Mouse (Mus musculus): ENCODE measurements at regions not wholly inside any gene's neighbourhood (a gene's known extent, or its start where the extent isn't known, plus 50 kb on each side); places are given as distances from the start of the nearest gene placed in this dataset.
A peak's percentile ranks its signal among the peaks of the same experiment; 100 is the strongest.

DNA sequence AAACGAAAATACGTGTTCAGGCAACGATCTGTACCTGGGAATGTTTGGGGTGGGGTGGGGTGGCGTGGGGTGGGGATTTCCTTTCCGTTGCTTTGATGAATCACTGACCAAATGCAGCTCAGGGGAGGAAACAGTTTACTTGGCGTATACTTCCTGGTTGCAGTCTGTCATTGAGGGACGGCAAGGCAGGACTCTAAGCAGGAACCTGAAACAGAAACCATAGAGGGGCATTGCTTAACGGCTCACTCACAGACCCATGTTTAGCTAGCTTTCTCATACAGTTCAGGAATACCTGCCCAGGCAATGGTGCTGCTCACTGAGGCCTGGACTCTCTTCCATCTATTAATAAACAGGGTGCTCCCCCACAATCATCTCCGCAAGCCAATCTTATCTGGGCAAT, 55.1 kb upstream of the Smox start:
- H3K4me3 ChIP-seq (replicated peaks; ENCODE audit: insufficient read depth, low read depth, low read length) = no peak overlapping the region
- no peak for DNase-seq
- H3K27ac ChIP-seq (ENCODE audit: insufficient read depth, low read length) = no peak overlapping the region
- TF ChIP-seq CTCF (IDR thresholded peaks at IDR 0.05; ENCODE audit: borderline replicate concordance, insufficient read depth, low read depth, low read length) = no peak
- no peak for TF ChIP-seq POLR2A (IDR thresholded peaks at IDR 0.05; ENCODE audit: borderline replicate concordance, insufficient read depth, low read length)
- WGBS = 77% methylated on average over 9 of the region's 9 CpGs
- no peaks in the 10 kb centered on the region for H3K4me1 ChIP-seq (ENCODE audit: control insufficient read depth, insufficient read depth, low read length)
- H3K27me3 ChIP-seq (ENCODE audit: control insufficient read depth, insufficient read depth, low read length) = no peaks in the 10 kb centered on the region

- Histone ChIP-seq H3K27ac (ENCODE audit: insufficient read depth, low read length) (no peak overlapping the region), H3K4me3 (replicated peaks; ENCODE audit: insufficient read depth, low read depth, low read length) (no peak overlapping the region), H3K4me1 (ENCODE audit: control insufficient read depth, insufficient read depth, low read length) (no peaks in the 10 kb centered on the region), H3K27me3 (ENCODE audit: control insufficient read depth, insufficient read depth, low read length) (no peaks in the 10 kb centered on the region)
- TF ChIP-seq POLR2A (IDR thresholded peaks at IDR 0.05; ENCODE audit: borderline replicate concordance, insufficient read depth, low read length) (no peak), CTCF (IDR thresholded peaks at IDR 0.05; ENCODE audit: borderline replicate concordance, insufficient read depth, low read depth, low read length) (no peak)
- DNase-seq = no peak
- WGBS = 73% methylated on average over 4 of the region's 4 CpGs
Observed at GRCm38 (mm10) chr2:131430474-131430873, 60.8 kb upstream of the Smox start.

DNA sequence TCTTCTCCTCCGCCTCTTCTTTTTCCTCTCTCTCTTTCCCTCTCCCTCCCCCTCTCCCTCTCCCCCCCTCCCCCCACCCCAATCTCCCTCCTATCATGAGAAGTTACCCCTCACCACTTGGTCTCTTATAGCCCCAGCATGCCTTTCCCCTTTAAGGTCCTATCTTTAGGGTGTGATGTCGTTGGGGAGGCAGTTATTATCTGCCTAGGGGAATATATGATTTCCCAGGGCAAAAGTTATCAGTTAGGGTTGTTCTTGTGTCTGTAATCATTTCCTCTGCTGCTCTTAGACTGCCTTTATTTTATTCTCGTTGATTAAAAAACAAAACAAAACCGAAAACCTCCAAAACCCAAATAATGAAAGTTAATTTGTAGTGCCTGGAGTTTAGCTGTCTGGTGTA, 63.2 kb upstream of the Smox start:
- no peak for DNase-seq
- no peaks in the 10 kb centered on the region for H3K4me1 ChIP-seq (ENCODE audit: control insufficient read depth, insufficient read depth, low read length)
- no peaks in the 10 kb centered on the region for H3K27me3 ChIP-seq (ENCODE audit: control insufficient read depth, insufficient read depth, low read length)
- TF ChIP-seq CTCF (IDR thresholded peaks at IDR 0.05; ENCODE audit: borderline replicate concordance, insufficient read depth, low read depth, low read length) (no peak), POLR2A (IDR thresholded peaks at IDR 0.05; ENCODE audit: borderline replicate concordance, insufficient read depth, low read length) (no peak)
- 76% methylated on average over 4 of the region's 4 CpGs for WGBS
- no peak overlapping the region for H3K4me3 ChIP-seq (replicated peaks; ENCODE audit: insufficient read depth, low read depth, low read length)
- no peak overlapping the region for H3K27ac ChIP-seq (ENCODE audit: insufficient read depth, low read length)

DNA sequence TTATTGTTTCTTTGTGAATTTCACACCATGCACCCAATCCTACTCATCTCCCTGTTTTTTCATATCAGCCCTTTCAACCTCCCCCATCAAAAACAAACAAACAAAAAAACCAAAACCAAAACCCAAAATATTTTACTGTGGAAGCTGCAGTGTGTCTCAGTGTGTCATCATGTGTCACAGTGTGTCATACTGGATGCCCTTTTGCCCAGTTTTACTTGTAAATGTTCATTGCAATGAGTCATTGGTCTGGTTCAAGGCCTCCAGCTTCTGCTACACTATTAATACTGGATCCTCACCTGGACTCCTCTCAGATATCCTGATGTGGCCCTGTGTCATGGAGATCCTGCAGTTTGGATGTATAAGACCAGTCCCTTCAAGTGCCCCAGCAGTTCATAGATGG, 64.4 kb upstream of the Smox start:
- no peaks in the 10 kb centered on the region for H3K4me1 ChIP-seq (ENCODE audit: control insufficient read depth, insufficient read depth, low read length)
- no peak for TF ChIP-seq CTCF (IDR thresholded peaks at IDR 0.05; ENCODE audit: borderline replicate concordance, insufficient read depth, low read depth, low read length)
- TF ChIP-seq POLR2A (IDR thresholded peaks at IDR 0.05; ENCODE audit: borderline replicate concordance, insufficient read depth, low read length) = no peak
- H3K4me3 ChIP-seq (replicated peaks; ENCODE audit: insufficient read depth, low read depth, low read length) = no peak overlapping the region
- H3K27me3 ChIP-seq (ENCODE audit: control insufficient read depth, insufficient read depth, low read length) = no peaks in the 10 kb centered on the region
- no peak overlapping the region for H3K27ac ChIP-seq (ENCODE audit: insufficient read depth, low read length)
- no peak for DNase-seq

DNA sequence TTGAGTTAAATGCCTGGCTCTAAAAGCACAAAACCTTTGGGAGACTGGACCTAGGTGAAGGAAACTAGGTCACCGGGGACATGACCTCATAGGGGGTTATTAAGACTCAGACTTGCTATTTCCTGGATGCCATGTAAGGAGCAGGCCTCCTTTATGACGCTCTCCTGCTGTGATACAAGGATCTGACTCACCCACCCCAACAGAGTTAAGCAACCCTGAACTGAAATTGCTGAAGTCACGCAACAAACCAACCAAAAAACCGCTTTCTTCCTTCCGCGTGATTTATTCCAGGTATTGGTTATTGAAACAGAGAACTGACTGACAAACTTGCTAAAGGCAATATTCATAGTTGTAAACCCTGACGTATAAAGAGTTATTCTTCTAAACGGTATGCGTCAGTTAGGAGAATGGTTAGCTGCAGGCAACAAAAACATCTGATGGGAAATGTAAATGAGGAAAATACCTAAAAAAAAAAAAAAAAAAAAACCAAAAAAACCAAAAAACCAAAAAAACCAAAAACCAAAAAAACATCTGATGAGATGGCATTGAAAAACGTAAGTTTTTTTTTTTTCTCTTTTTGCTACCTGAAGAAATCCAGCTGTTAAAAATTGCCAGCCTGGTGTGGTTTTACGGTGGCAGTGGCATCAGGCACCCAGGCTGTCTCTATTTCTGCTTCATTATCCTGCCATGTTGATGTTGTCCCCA, 67.5 kb upstream of the Smox start:
- 81% methylated on average over 11 of the region's 11 CpGs for WGBS
- no peak overlapping the region for H3K4me3 ChIP-seq (replicated peaks; ENCODE audit: insufficient read depth, low read depth, low read length)
- TF ChIP-seq POLR2A (IDR thresholded peaks at IDR 0.05; ENCODE audit: borderline replicate concordance, insufficient read depth, low read length) (no peak), CTCF (IDR thresholded peaks at IDR 0.05; ENCODE audit: borderline replicate concordance, insufficient read depth, low read depth, low read length) (no peak)
- no peaks in the 10 kb centered on the region for H3K4me1 ChIP-seq (ENCODE audit: control insufficient read depth, insufficient read depth, low read length)
- H3K27ac ChIP-seq (ENCODE audit: insufficient read depth, low read length) = no peak overlapping the region
- no peak for DNase-seq
- H3K27me3 ChIP-seq (ENCODE audit: control insufficient read depth, insufficient read depth, low read length) = no peaks in the 10 kb centered on the region

- Histone ChIP-seq H3K4me3 (replicated peaks; ENCODE audit: insufficient read depth, low read depth, low read length) (peak overlapping the region; percentile 62), H3K27me3 (ENCODE audit: control insufficient read depth, insufficient read depth, low read length) (no peaks in the 10 kb centered on the region), H3K4me1 (ENCODE audit: control insufficient read depth, insufficient read depth, low read length) (no peaks in the 10 kb centered on the region), H3K27ac (ENCODE audit: insufficient read depth, low read length) (no peak overlapping the region)
- TF ChIP-seq POLR2A (IDR thresholded peaks at IDR 0.05; ENCODE audit: borderline replicate concordance, insufficient read depth, low read length) = no peak
- TF ChIP-seq CTCF (IDR thresholded peaks at IDR 0.05; ENCODE audit: borderline replicate concordance, insufficient read depth, low read depth, low read length) = peak; percentile 65
- 0% methylated on average over 13 of the region's 13 CpGs for WGBS
- peak; percentile 58 to 63 for DNase-seq
Observed at GRCm38 (mm10) chr2:131422907-131423445, 68.3 kb upstream of the Smox start.

GRCm38 (mm10) chr2:131418130-131418529, 65.4 kb upstream of the Rnf24 start:
- Histone ChIP-seq H3K4me1 (ENCODE audit: control insufficient read depth, insufficient read depth, low read length) (no peaks in the 10 kb centered on the region), H3K27me3 (ENCODE audit: control insufficient read depth, insufficient read depth, low read length) (no peaks in the 10 kb centered on the region), H3K4me3 (replicated peaks; ENCODE audit: insufficient read depth, low read depth, low read length) (no peak overlapping the region), H3K27ac (ENCODE audit: insufficient read depth, low read length) (no peak overlapping the region)
- 77% methylated on average over 7 of the region's 7 CpGs for WGBS
- TF ChIP-seq CTCF (IDR thresholded peaks at IDR 0.05; ENCODE audit: borderline replicate concordance, insufficient read depth, low read depth, low read length) (no peak), POLR2A (IDR thresholded peaks at IDR 0.05; ENCODE audit: borderline replicate concordance, insufficient read depth, low read length) (no peak)
- no peak for DNase-seq

DNA sequence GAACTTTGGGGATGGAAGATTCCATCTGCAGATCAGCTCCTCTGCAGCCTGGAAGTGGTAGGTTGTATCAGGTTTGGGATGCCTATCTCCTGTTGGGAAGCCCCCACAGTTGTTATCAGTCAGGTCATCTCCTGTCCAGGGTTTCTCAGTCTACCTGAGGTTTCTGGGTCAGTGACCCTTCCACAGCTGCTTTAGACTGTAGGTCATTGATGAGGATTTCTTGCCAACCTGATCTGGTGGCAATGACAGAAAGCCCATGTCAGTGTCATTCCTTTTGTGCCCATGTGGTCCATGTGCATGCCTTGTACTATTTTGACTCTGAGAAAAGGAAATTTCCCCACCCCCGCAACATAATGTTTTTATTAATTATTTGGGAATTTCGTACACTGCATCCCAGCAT, 64.8 kb upstream of the Rnf24 start:
- no peak overlapping the region for H3K27ac ChIP-seq (ENCODE audit: insufficient read depth, low read length)
- DNase-seq = no peak
- no peak overlapping the region for H3K4me3 ChIP-seq (replicated peaks; ENCODE audit: insufficient read depth, low read depth, low read length)
- TF ChIP-seq CTCF (IDR thresholded peaks at IDR 0.05; ENCODE audit: borderline replicate concordance, insufficient read depth, low read depth, low read length) (no peak), POLR2A (IDR thresholded peaks at IDR 0.05; ENCODE audit: borderline replicate concordance, insufficient read depth, low read length) (no peak)
- WGBS = 94% methylated on average over 2 of the region's 2 CpGs
- H3K27me3 ChIP-seq (ENCODE audit: control insufficient read depth, insufficient read depth, low read length) = no peaks in the 10 kb centered on the region
- H3K4me1 ChIP-seq (ENCODE audit: control insufficient read depth, insufficient read depth, low read length) = no peaks in the 10 kb centered on the region
